ENCODE assay signal across 8 mouse cellular contexts in genomic region chr9:122866192-122866591, GRCm38 (mm10). TPM values are rescaled to one million over a fixed set of nuclear protein-coding genes. Genes with fewer than 3 reads are reported as not detected.
A peak's percentile ranks its signal among the peaks of the same experiment; 100 is the strongest.
DNase-seq lines count a peak whose midpoint lies in the region; ATAC-seq and TF ChIP-seq lines count a peak whose summit lies in the region.

No protein-coding gene starts in this region.

- H3K9me3 ChIP-seq in heart, postnatal 0 days (replicated peaks; ENCODE audit: control insufficient read depth, low read length): peaks cover 17% of the 10 kb centered on the region
- no peaks in the 10 kb centered on the region; the same call in 1 of the 2 replicates for H3K9me3 ChIP-seq in hindbrain, embryonic 11.5 days (ENCODE audit: control insufficient read depth, low read length)
- peaks cover 20% of the 10 kb centered on the region for H3K9me3 ChIP-seq in midbrain, embryonic 10.5 days (replicated peaks)

- ATAC-seq in heart, postnatal 0 days (ENCODE audit: insufficient read depth, low read depth): no peak
- ATAC-seq in activated CD4-positive, CD25-positive, alpha-beta regulatory T cell, adult 4 months: peak; percentile 12
- peak; percentile 48; the same call in 1 of the 2 replicates for ATAC-seq in hindbrain, embryonic 11.5 days (ENCODE audit: low FRiP score)

- peaks cover 21% of the 10 kb centered on the region for H3K4me1 ChIP-seq in heart, postnatal 0 days (ENCODE audit: control insufficient read depth, insufficient read depth)
- H3K4me1 ChIP-seq in hindbrain, embryonic 11.5 days (replicated peaks; ENCODE audit: control insufficient read depth, insufficient read depth, low read length): no peaks in the 10 kb centered on the region
- peaks cover 20% of the 10 kb centered on the region for H3K4me1 ChIP-seq in midbrain, embryonic 10.5 days
- no peaks in the 10 kb centered on the region for H3K4me1 ChIP-seq in thymus, adult 2 months (replicated peaks; ENCODE audit: control insufficient read depth, insufficient read depth, low read length)

- no peaks in the 10 kb centered on the region for H3K27me3 ChIP-seq in heart, postnatal 0 days (ENCODE audit: control insufficient read depth, insufficient read depth, low read length)
- no peaks in the 10 kb centered on the region for H3K27me3 ChIP-seq in hindbrain, embryonic 11.5 days (ENCODE audit: control insufficient read depth, insufficient read depth, low read length)
- H3K27me3 ChIP-seq in midbrain, embryonic 10.5 days (ENCODE audit: low read depth, poor library complexity, severe bottlenecking): no peaks in the 10 kb centered on the region
- H3K27me3 ChIP-seq in thymus, adult 2 months (ENCODE audit: control insufficient read depth, insufficient read depth, low read length): no peaks in the 10 kb centered on the region

- peaks cover 15% of the 10 kb centered on the region for H3K36me3 ChIP-seq in heart, postnatal 0 days (replicated peaks; ENCODE audit: control insufficient read depth, insufficient read depth, low read length)
- H3K36me3 ChIP-seq in hindbrain, embryonic 11.5 days (ENCODE audit: control insufficient read depth, insufficient read depth, low read length): peaks cover 12% of the 10 kb centered on the region
- peaks cover 27% of the 10 kb centered on the region for H3K36me3 ChIP-seq in midbrain, embryonic 10.5 days
- peaks cover 9% of the 10 kb centered on the region for H3K36me3 ChIP-seq in thymus, adult 2 months (ENCODE audit: control insufficient read depth, insufficient read depth, low read length)

- no peak overlapping the region for H3K27ac ChIP-seq in heart, postnatal 0 days (ENCODE audit: low read depth)
- no peak overlapping the region for H3K27ac ChIP-seq in hindbrain, embryonic 11.5 days (ENCODE audit: low read depth, low read length)
- H3K27ac ChIP-seq in midbrain, embryonic 10.5 days (replicated peaks): peak overlapping the region; percentile 96
- no peak overlapping the region for H3K27ac ChIP-seq in thymus, adult 2 months (ENCODE audit: control insufficient read depth, insufficient read depth, low read length)

- peak overlapping the region; percentile 75 for H3K4me3 ChIP-seq in heart, postnatal 0 days (ENCODE audit: low read depth, low read length)
- H3K4me3 ChIP-seq in hindbrain, embryonic 11.5 days (ENCODE audit: low read depth, low read length): peak overlapping the region; percentile 83
- H3K4me3 ChIP-seq in midbrain, embryonic 10.5 days: peak overlapping the region; percentile 90
- no peak overlapping the region for H3K4me3 ChIP-seq in thymus, adult 2 months (ENCODE audit: control insufficient read depth, insufficient read depth, low read length)

- no peak overlapping the region for H3K9ac ChIP-seq in heart, postnatal 0 days (replicated peaks; ENCODE audit: low read depth, low read length)
- peak overlapping the region; percentile 96 for H3K9ac ChIP-seq in hindbrain, embryonic 11.5 days (ENCODE audit: low read depth, low read length)

- TF ChIP-seq EP300 in heart, postnatal 0 days (IDR thresholded peaks at IDR 0.05; ENCODE audit: low read depth): no peak

- no peak for TF ChIP-seq CTCF in heart, postnatal 0 days (IDR thresholded peaks at IDR 0.05; ENCODE audit: low read depth)
- no peak for TF ChIP-seq CTCF in thymus, adult 2 months (IDR thresholded peaks at IDR 0.05; ENCODE audit: borderline replicate concordance, control insufficient read depth, extremely low read depth, insufficient read depth, low read length, poor library complexity)

- no peak for TF ChIP-seq POLR2A in thymus, adult 2 months (IDR thresholded peaks at IDR 0.05; ENCODE audit: control insufficient read depth, extremely low read depth, insufficient read depth, low read length, poor library complexity)

- DNase-seq in heart, postnatal 0 days (ENCODE audit: low spot score): no peak
- no peak for DNase-seq in heart, adult 11 months
- DNase-seq in hindbrain, embryonic 11.5 days (ENCODE audit: low spot score): no peak
- DNase-seq in midbrain, embryonic 10.5 days (ENCODE audit: low spot score): no peak
- DNase-seq in adrenal gland, postnatal 10 days: no peak
- no peak for DNase-seq in thymus, adult 2 months
- no peak for DNase-seq in adipocyte (ENCODE audit: low spot score)

- 78% methylated on average over 4 of the region's 4 CpGs for WGBS in heart, postnatal 0 days
- WGBS in hindbrain, embryonic 11.5 days: 89% methylated on average over 4 of the region's 4 CpGs
- 87% methylated on average over 4 of the region's 4 CpGs for WGBS in midbrain, embryonic 10.5 days
- 91% methylated on average over 4 of the region's 4 CpGs for WGBS in thymus, adult 2 months

- peak overlapping the region; percentile 72 for H3K4me2 ChIP-seq in heart, postnatal 0 days (ENCODE audit: low read depth, low read length)
- no peak overlapping the region; the same call in 1 of the 2 replicates for H3K4me2 ChIP-seq in hindbrain, embryonic 11.5 days (replicated peaks; ENCODE audit: low read depth, low read length)

RNA-seq across cellular contexts. Expression of gene Zfp445, which starts 0.4 kb away (rescaled TPM):
- 51.3 and 72.3 TPM in 2 replicates for total RNA-seq in heart, postnatal 0 days (2014; rRNA removed; ENCODE audit: low replicate concordance)
- polyA plus RNA-seq in heart, postnatal 0 days (2015; fragmentation: Nextera tagmentation; extraction: Ambion mirVana): 19.0 and 24.6 TPM in 2 replicates
- 10 to 100 TPM; 23.7 to 38.9 TPM for polyA plus RNA-seq in activated CD4-positive, CD25-positive, alpha-beta regulatory T cell, adult 4 months (2017; shearing (Covaris generic))
- polyA plus RNA-seq in hindbrain, embryonic 11.5 days (2014; fragmentation: Nextera tagmentation; extraction: Ambion mirVana): 75.0 and 77.3 TPM in 2 replicates
- polyA plus RNA-seq in midbrain, embryonic 10.5 days (2016; fragmentation: Nextera tagmentation; extraction: Ambion mirVana): 69.5 and 88.0 TPM in 2 replicates
- total RNA-seq in adrenal gland, postnatal 10 days (2021): 100 to 1,000 TPM in 1 of 2 experiments, 10 to 100 TPM in 1; 93.7 to 136 TPM
- polyA plus RNA-seq in thymus, adult 2 months (2012; rRNA removed): 55.0 and 56.2 TPM in 2 replicates

RNA-seq across cellular contexts. Expression of gene Zkscan7, which starts 19.3 kb away (rescaled TPM):
- 3.9 and 5.4 TPM in 2 replicates for total RNA-seq in heart, postnatal 0 days (2014; rRNA removed; ENCODE audit: low replicate concordance)
- polyA plus RNA-seq in heart, postnatal 0 days (2015; fragmentation: Nextera tagmentation; extraction: Ambion mirVana): 1.4 and 1.5 TPM in 2 replicates
- 1 to 10 TPM; 1.4 to 6.6 TPM for polyA plus RNA-seq in activated CD4-positive, CD25-positive, alpha-beta regulatory T cell, adult 4 months (2017; shearing (Covaris generic))
- 3.7 and 3.9 TPM in 2 replicates for polyA plus RNA-seq in hindbrain, embryonic 11.5 days (2014; fragmentation: Nextera tagmentation; extraction: Ambion mirVana)
- polyA plus RNA-seq in midbrain, embryonic 10.5 days (2016; fragmentation: Nextera tagmentation; extraction: Ambion mirVana): 3.6 and 4.6 TPM in 2 replicates
- 10 to 100 TPM in 1 of 2 experiments, 1 to 10 TPM in 1; 8.5 to 12.5 TPM for total RNA-seq in adrenal gland, postnatal 10 days (2021)
- polyA plus RNA-seq in thymus, adult 2 months (2012; rRNA removed): 2.8 and 3.0 TPM in 2 replicates

RNA-seq across cellular contexts. Expression of gene Gm35549, which starts 22.4 kb away (rescaled TPM):
- not detected in 2 replicates for total RNA-seq in heart, postnatal 0 days (2014; rRNA removed; ENCODE audit: low replicate concordance)
- polyA plus RNA-seq in heart, postnatal 0 days (2015; fragmentation: Nextera tagmentation; extraction: Ambion mirVana): 0.20 TPM in 1 of 2 replicates, not detected in the other
- polyA plus RNA-seq in activated CD4-positive, CD25-positive, alpha-beta regulatory T cell, adult 4 months (2017; shearing (Covaris generic)): 1 to 10 TPM; 1.3 to 1.9 TPM
- 0.62 TPM in 1 of 2 replicates, not detected in the other for polyA plus RNA-seq in hindbrain, embryonic 11.5 days (2014; fragmentation: Nextera tagmentation; extraction: Ambion mirVana)
- 0.32 TPM in 1 of 2 replicates, not detected in the other for polyA plus RNA-seq in midbrain, embryonic 10.5 days (2016; fragmentation: Nextera tagmentation; extraction: Ambion mirVana)
- total RNA-seq in adrenal gland, postnatal 10 days (2021): not detected
- polyA plus RNA-seq in thymus, adult 2 months (2012; rRNA removed): not detected in 2 replicates

RNA-seq across cellular contexts. Expression of gene Zfp105, which starts 56.7 kb away (rescaled TPM):
- total RNA-seq in heart, postnatal 0 days (2014; rRNA removed; ENCODE audit: low replicate concordance): 2.2 and 6.9 TPM in 2 replicates
- 7.2 and 7.8 TPM in 2 replicates for polyA plus RNA-seq in heart, postnatal 0 days (2015; fragmentation: Nextera tagmentation; extraction: Ambion mirVana)
- not detected for polyA plus RNA-seq in activated CD4-positive, CD25-positive, alpha-beta regulatory T cell, adult 4 months (2017; shearing (Covaris generic))
- polyA plus RNA-seq in hindbrain, embryonic 11.5 days (2014; fragmentation: Nextera tagmentation; extraction: Ambion mirVana): 34.8 and 37.3 TPM in 2 replicates
- 33.1 and 35.9 TPM in 2 replicates for polyA plus RNA-seq in midbrain, embryonic 10.5 days (2016; fragmentation: Nextera tagmentation; extraction: Ambion mirVana)
- 1 to 10 TPM; 5.6 to 5.9 TPM for total RNA-seq in adrenal gland, postnatal 10 days (2021)
- 0.20 and 0.23 TPM in 2 replicates for polyA plus RNA-seq in thymus, adult 2 months (2012; rRNA removed)
